Mouse (Mus musculus): ENCODE results near the gene Hpn. TPM values are rescaled to one million over a fixed set of nuclear protein-coding genes. Genes with fewer than 3 reads are reported as not detected.

Hpn gene
- polyA plus RNA-seq, 1 experiment = 7.0 TPM

DNA sequence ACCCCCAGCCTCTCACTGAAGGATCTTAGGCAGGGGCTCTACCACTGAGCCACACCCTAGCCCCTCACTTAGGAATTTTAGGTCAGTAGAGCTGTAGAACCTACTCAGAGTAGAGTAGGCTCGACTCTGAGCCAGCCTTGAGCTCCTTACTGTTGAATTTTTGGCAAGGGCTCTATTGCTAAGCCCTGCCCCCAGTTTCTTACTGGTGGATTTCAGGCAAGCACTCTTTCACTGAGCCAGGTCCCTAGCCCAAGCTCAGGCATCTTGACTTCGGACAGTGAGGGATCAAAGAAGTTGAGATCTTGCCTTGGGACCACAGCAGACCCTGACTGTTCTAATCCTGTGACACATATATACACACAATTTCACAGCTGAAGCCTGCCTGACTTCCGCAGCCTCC lies 8.6 kb upstream of the Hpn start:
- no peak for TF ChIP-seq CTCF (IDR thresholded peaks at IDR 0.05; ENCODE audit: borderline replicate concordance, control insufficient read depth, extremely low read depth, insufficient read depth, low read length, poor library complexity)
- TF ChIP-seq POLR2A (IDR thresholded peaks at IDR 0.05; ENCODE audit: control insufficient read depth, extremely low read depth, insufficient read depth, low read length, poor library complexity) = no peak
- no peak overlapping the region for H3K27ac ChIP-seq (ENCODE audit: control insufficient read depth, insufficient read depth, low read length)
- WGBS = 83% methylated on average over 3 of the region's 3 CpGs
- no peak for DNase-seq
- H3K36me3 ChIP-seq (ENCODE audit: control insufficient read depth, insufficient read depth, low read length) = peaks cover 2% of the 10 kb centered on the region; the same call in 1 of the 2 replicates
- H3K27me3 ChIP-seq (ENCODE audit: control insufficient read depth, insufficient read depth, low read length) = peaks cover 9% of the 10 kb centered on the region
- no peaks in the 10 kb centered on the region for H3K4me1 ChIP-seq (replicated peaks; ENCODE audit: control insufficient read depth, insufficient read depth, low read length)
- H3K4me3 ChIP-seq (ENCODE audit: control insufficient read depth, insufficient read depth, low read length) = no peak overlapping the region

GRCm38 (mm10) chr7:31122641-31123631 lies 7.8 kb upstream of the Hpn start:
- TF ChIP-seq POLR2A (IDR thresholded peaks at IDR 0.05; ENCODE audit: control insufficient read depth, extremely low read depth, insufficient read depth, low read length, poor library complexity) = no peak
- no peak for TF ChIP-seq CTCF (IDR thresholded peaks at IDR 0.05; ENCODE audit: borderline replicate concordance, control insufficient read depth, extremely low read depth, insufficient read depth, low read length, poor library complexity)
- 93% methylated on average over 16 of the region's 16 CpGs for WGBS
- no peak for DNase-seq
- Histone ChIP-seq H3K4me1 (replicated peaks; ENCODE audit: control insufficient read depth, insufficient read depth, low read length) (no peaks in the 10 kb centered on the region), H3K36me3 (ENCODE audit: control insufficient read depth, insufficient read depth, low read length) (no peaks in the 10 kb centered on the region), H3K27me3 (ENCODE audit: control insufficient read depth, insufficient read depth, low read length) (peaks cover 9% of the 10 kb centered on the region), H3K4me3 (ENCODE audit: control insufficient read depth, insufficient read depth, low read length) (no peak overlapping the region), H3K27ac (ENCODE audit: control insufficient read depth, insufficient read depth, low read length) (no peak overlapping the region)

DNA sequence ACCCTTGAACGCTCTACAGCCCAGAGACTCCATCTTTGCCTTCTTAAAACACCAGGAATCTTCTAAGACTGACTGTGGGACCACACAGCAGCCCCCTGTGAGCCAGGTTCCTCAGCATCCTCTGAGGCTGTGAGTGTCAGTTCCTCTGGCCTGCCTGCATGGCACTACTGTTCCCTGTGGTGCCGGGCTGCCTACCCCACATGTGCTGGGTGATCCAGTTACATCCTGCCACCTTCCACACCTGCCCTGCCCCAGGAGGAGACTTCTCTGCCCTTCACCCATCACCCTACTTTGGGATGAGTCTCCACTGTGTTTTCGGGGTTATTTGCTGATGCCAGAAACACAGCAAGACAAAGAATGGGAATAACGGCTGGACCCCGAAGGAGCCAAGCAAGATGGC lies 4.5 kb upstream of the Hpn start:
- no peak for TF ChIP-seq POLR2A (IDR thresholded peaks at IDR 0.05; ENCODE audit: control insufficient read depth, extremely low read depth, insufficient read depth, low read length, poor library complexity)
- TF ChIP-seq CTCF (IDR thresholded peaks at IDR 0.05; ENCODE audit: borderline replicate concordance, control insufficient read depth, extremely low read depth, insufficient read depth, low read length, poor library complexity) = no peak
- WGBS = 96% methylated on average over 5 of the region's 5 CpGs

GRCm38 (mm10) chr7:31118486-31118885 lies 3.4 kb upstream of the Hpn start:
- H3K4me1 ChIP-seq (replicated peaks; ENCODE audit: control insufficient read depth, insufficient read depth, low read length) = no peaks in the 10 kb centered on the region
- no peak for DNase-seq
- no peak for TF ChIP-seq CTCF (IDR thresholded peaks at IDR 0.05; ENCODE audit: borderline replicate concordance, control insufficient read depth, extremely low read depth, insufficient read depth, low read length, poor library complexity)
- no peak for TF ChIP-seq POLR2A (IDR thresholded peaks at IDR 0.05; ENCODE audit: control insufficient read depth, extremely low read depth, insufficient read depth, low read length, poor library complexity)
- 96% methylated on average over 7 of the region's 7 CpGs for WGBS
- H3K36me3 ChIP-seq (ENCODE audit: control insufficient read depth, insufficient read depth, low read length) = no peaks in the 10 kb centered on the region
- no peaks in the 10 kb centered on the region for H3K27me3 ChIP-seq (ENCODE audit: control insufficient read depth, insufficient read depth, low read length)
- no peak overlapping the region for H3K4me3 ChIP-seq (ENCODE audit: control insufficient read depth, insufficient read depth, low read length)
- H3K27ac ChIP-seq (ENCODE audit: control insufficient read depth, insufficient read depth, low read length) = no peak overlapping the region

More for the DNA sequence above, 4.5 kb upstream of the Hpn start:
- H3K4me3 ChIP-seq (ENCODE audit: control insufficient read depth, insufficient read depth, low read length) = no peak overlapping the region
- H3K27me3 ChIP-seq (ENCODE audit: control insufficient read depth, insufficient read depth, low read length) = no peaks in the 10 kb centered on the region
- H3K4me1 ChIP-seq (replicated peaks; ENCODE audit: control insufficient read depth, insufficient read depth, low read length) = no peaks in the 10 kb centered on the region
- H3K27ac ChIP-seq (ENCODE audit: control insufficient read depth, insufficient read depth, low read length) = no peak overlapping the region
- no peaks in the 10 kb centered on the region for H3K36me3 ChIP-seq (ENCODE audit: control insufficient read depth, insufficient read depth, low read length)
- no peak for DNase-seq

- WGBS = 93% methylated on average over 11 of the region's 11 CpGs
Observed at GRCm38 (mm10) chr7:31117465-31117864, 2.4 kb upstream of the Hpn start.

GRCm38 (mm10) chr7:31116721-31117145 lies 1.6 kb upstream of the Hpn start:
- Histone ChIP-seq H3K27ac (ENCODE audit: control insufficient read depth, insufficient read depth, low read length) (no peak overlapping the region), H3K4me1 (replicated peaks; ENCODE audit: control insufficient read depth, insufficient read depth, low read length) (no peaks in the 10 kb centered on the region), H3K36me3 (ENCODE audit: control insufficient read depth, insufficient read depth, low read length) (no peaks in the 10 kb centered on the region), H3K4me3 (ENCODE audit: control insufficient read depth, insufficient read depth, low read length) (no peak overlapping the region), H3K27me3 (ENCODE audit: control insufficient read depth, insufficient read depth, low read length) (no peaks in the 10 kb centered on the region)
- no peak for DNase-seq
- WGBS = 94% methylated on average over 16 of the region's 16 CpGs
- no peak for TF ChIP-seq POLR2A (IDR thresholded peaks at IDR 0.05; ENCODE audit: control insufficient read depth, extremely low read depth, insufficient read depth, low read length, poor library complexity)
- no peak for TF ChIP-seq CTCF (IDR thresholded peaks at IDR 0.05; ENCODE audit: borderline replicate concordance, control insufficient read depth, extremely low read depth, insufficient read depth, low read length, poor library complexity)

More at GRCm38 (mm10) chr7:31117465-31117864, 2.4 kb upstream of the Hpn start:
- no peaks in the 10 kb centered on the region for H3K36me3 ChIP-seq (ENCODE audit: control insufficient read depth, insufficient read depth, low read length)
- no peak for DNase-seq
- H3K27me3 ChIP-seq (ENCODE audit: control insufficient read depth, insufficient read depth, low read length) = no peaks in the 10 kb centered on the region
- H3K27ac ChIP-seq (ENCODE audit: control insufficient read depth, insufficient read depth, low read length) = no peak overlapping the region
- H3K4me3 ChIP-seq (ENCODE audit: control insufficient read depth, insufficient read depth, low read length) = no peak overlapping the region
- no peaks in the 10 kb centered on the region for H3K4me1 ChIP-seq (replicated peaks; ENCODE audit: control insufficient read depth, insufficient read depth, low read length)
- TF ChIP-seq CTCF (IDR thresholded peaks at IDR 0.05; ENCODE audit: borderline replicate concordance, control insufficient read depth, extremely low read depth, insufficient read depth, low read length, poor library complexity) (no peak), POLR2A (IDR thresholded peaks at IDR 0.05; ENCODE audit: control insufficient read depth, extremely low read depth, insufficient read depth, low read length, poor library complexity) (no peak)
